15 mouse cellular contexts compared by ENCODE assay signal in the genomic region with DNA sequence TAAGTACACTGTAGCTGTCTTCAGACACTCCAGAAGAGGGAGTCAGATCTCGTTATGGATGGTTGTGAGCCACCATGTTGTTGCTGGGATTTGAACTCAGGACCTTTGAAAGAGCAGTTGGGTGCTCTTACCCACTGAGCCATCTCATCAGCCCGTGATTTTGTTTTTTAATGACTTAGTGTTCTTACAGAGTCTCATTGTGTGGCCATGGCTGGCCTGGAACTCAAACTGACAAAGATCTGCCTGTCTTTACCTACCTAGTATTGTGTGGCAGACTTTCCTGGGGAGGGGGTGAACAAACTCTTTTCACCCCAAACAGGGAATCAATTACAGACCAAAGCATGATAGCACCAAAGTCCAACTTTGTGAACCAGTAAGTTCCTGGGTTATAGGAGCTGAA. TPM values are rescaled to one million over a fixed set of nuclear protein-coding genes. Genes with fewer than 3 reads are reported as not detected.
DNase-seq lines count a peak whose midpoint lies in the region; TF ChIP-seq lines count a peak whose summit lies in the region.
"Not testable (repeated sequence)": the region's sequence is repeated elsewhere in the genome, so short reads cannot be mapped to it uniquely, and the experiment has no call there.
"Had no signal": no experiment of that assay in that cellular context is flagged by ENCODE, and none has a peak within 500 bp of the region (broad histone marks: within the 10 kb centered on the region; RNA-seq: fewer than 3 reads in every experiment).

No protein-coding gene starts in this region.

- TF ChIP-seq CTCF in MEL (IDR thresholded peaks at IDR 0.05 in 2 of 3, conservative IDR thresholded peaks at IDR 0.05 in 1 of 3; ENCODE audit: control insufficient read depth in 1 of 3, insufficient read depth in 1 of 3, low read depth in 2 of 3, low read length in 3 of 3, poor library complexity in 1 of 3, severe bottlenecking in 1 of 3): not testable (repeated sequence)

- H3K27me3 ChIP-seq in MEL (ENCODE audit: control insufficient read depth in 1 of 2, insufficient read depth in 2 of 2, low read length in 2 of 2): not testable (repeated sequence)

- not testable (repeated sequence) for DNase-seq in MEL (ENCODE audit: low read depth, low spot score)
- peak; percentile 74 for DNase-seq in heart, adult 11 months

- TF ChIP-seq RAD21 in MEL (IDR thresholded peaks at IDR 0.05; ENCODE audit: low read depth, low read length): not testable (repeated sequence)

- peaks cover 29% of the 10 kb centered on the region for H3K79me2 ChIP-seq in MEL (ENCODE audit: control insufficient read depth, insufficient read depth, low read length, poor library complexity)

- not testable (repeated sequence) for TF ChIP-seq POLR2A in MEL (IDR thresholded peaks at IDR 0.05; ENCODE audit: control insufficient read depth in 1 of 2, insufficient read depth in 1 of 2, low read depth in 1 of 2, low read length in 2 of 2, poor library complexity in 1 of 2)

- not testable (repeated sequence) for H3K27ac ChIP-seq in MEL (ENCODE audit: control insufficient read depth, low read depth, low read length)

- TF ChIP-seq EP300 in MEL (IDR thresholded peaks at IDR 0.05; ENCODE audit: low read depth in 1 of 2, low read length in 2 of 2): not testable (repeated sequence)

- not testable (repeated sequence) for H3K4me3 ChIP-seq in MEL (ENCODE audit: control insufficient read depth in 1 of 2, insufficient read depth in 1 of 2, low read depth in 2 of 2, low read length in 2 of 2)

- H3K36me3 ChIP-seq in MEL (ENCODE audit: control insufficient read depth in 1 of 2, insufficient read depth in 2 of 2, low read length in 2 of 2): not testable (repeated sequence)

- H3K9me3 ChIP-seq in MEL (replicated peaks; ENCODE audit: insufficient read depth, low read length): not testable (repeated sequence)

- H3K9ac ChIP-seq in MEL (ENCODE audit: control insufficient read depth, low read depth, low read length, poor library complexity, severe bottlenecking): not testable (repeated sequence)

- peaks cover 0 to 14% of the 10 kb centered on the region in 2 experiments; a peak in 2 of 4 replicates for H3K4me1 ChIP-seq in MEL (ENCODE audit: control insufficient read depth in 1 of 2, insufficient read depth in 2 of 2, low read length in 2 of 2)

TF ChIP-seq in MEL, 35 proteins besides CTCF, POLR2A, EP300 and RAD21:
- peak; percentile 73 for TF ChIP-seq TBP (IDR thresholded peaks at IDR 0.05; ENCODE audit: low read depth, low read length)

RNA-seq across cellular contexts. Expression of gene Lin9, which starts 3.2 kb away (rescaled TPM):
- total RNA-seq in MEL (2012; rRNA removed): 9.9 and 10.2 TPM in 2 replicates
- polyA plus RNA-seq in MEL (2012; ENCODE audit: insufficient read depth in 1 of 2, insufficient read length in 2 of 2, low read depth in 1 of 2, low replicate concordance in 2 of 2, missing spikeins in 1 of 2): 10 to 100 TPM in 1 of 2 experiments, not detected in 1; 11.1 TPM

RNA-seq across cellular contexts. Expression of gene Mixl1, which starts 59.0 kb away (rescaled TPM):
- not detected in 2 replicates for total RNA-seq in MEL (2012; rRNA removed)
- polyA plus RNA-seq in MEL (2012; ENCODE audit: insufficient read depth in 1 of 2, insufficient read length in 2 of 2, low read depth in 1 of 2, low replicate concordance in 2 of 2, missing spikeins in 1 of 2): not detected
- total RNA-seq: adrenal gland, adult 18-20 months; adrenal gland, adult 2 months; adrenal gland, adult 8-10 months; adrenal gland, postnatal 10 days; adrenal gland, postnatal 14 days; adrenal gland, postnatal 25 days; adrenal gland, postnatal 36 days; CH12.LX had no signal
- polyA plus RNA-seq: activated CD4-positive, CD25-positive, alpha-beta regulatory T cell, adult 4 months; C2C12; cerebellum, adult 2 months; G1E; Patski had no signal
